Mouse (Mus musculus): ENCODE measurements around the gene Zfp768. TPM values are rescaled to one million over a fixed set of nuclear protein-coding genes. Genes with fewer than 3 reads are reported as not detected.
A peak's percentile ranks its signal among the peaks of the same experiment; 100 is the strongest.
"Not testable (repeated sequence)": the region's sequence is repeated elsewhere in the genome, so short reads cannot be mapped to it uniquely, and the experiment has no call there.

The Zfp768 gene
- total and polyA plus RNA-seq, 2 experiments from 2014 or later = 14.9 to 56.3 TPM

DNA sequence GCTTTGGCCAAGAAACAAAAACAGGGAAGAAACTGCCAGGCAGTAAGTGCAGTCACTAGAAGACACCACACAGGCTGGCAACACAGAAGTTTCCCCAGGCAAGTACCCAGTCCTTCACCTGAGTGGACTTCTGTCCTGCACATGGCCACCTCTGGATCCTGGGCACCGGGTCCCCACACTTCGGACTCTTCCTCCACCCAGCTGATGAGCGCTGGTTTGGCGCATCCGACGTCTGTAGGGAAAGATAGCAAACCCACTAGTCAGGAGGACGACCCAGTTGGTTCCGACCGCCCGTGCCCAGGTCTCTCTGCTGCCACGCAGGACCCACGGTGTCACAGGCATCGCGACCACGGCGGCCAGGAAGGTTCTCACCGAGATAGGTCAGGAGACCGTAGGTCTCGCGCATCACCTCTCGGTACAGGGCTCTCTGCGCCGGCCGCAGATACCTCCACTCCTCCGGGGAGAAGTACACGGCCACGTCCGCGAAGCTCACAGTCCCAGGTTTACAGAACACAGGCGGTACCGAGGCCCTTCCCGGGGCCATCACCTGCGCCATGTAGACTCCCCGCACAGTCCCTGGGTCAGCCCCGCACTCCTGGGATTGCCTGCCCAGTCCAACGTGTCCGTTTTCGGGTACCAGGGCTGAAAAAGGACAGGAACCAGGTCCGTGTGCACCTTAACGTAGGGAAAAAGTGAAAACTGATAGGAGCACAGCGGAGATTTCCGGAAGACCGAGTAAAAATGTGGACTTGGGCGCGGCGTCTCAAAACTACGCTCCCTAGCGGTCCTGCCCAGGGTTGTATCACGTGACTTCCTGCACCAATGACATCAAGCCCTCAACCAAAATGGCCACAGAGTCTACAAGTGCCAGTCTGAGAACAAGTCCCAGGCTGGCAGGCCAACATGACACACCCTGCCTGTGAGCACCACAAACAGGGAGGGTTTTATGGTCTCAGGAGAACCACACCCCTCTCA, 30.2 kb upstream of the Zfp768 start, which contains the start of gene Zfp747:
Gene Zfp747, minus strand, starts transcription at position 780 of the 975 bp plus-strand sequence.
- H3K9ac ChIP-seq (replicated peaks; ENCODE audit: low read length, poor library complexity, severe bottlenecking) = peak within 1 kb of the TSS; percentile 74
- H3K4me3 ChIP-seq (ENCODE audit: low read depth, low read length) = peak within 1 kb of the TSS; percentile 52
- peak within 1 kb of the TSS; percentile 74 for H3K4me2 ChIP-seq (ENCODE audit: low read depth, low read length, poor library complexity, severe bottlenecking)
- DNase-seq (ENCODE audit: low spot score) (peak; percentile 95), ATAC-seq (ENCODE audit: low FRiP score) (peak; percentile 93)
- WGBS = 4% methylated on average over 39 of the region's 49 CpGs
- H3K4me1 ChIP-seq (ENCODE audit: insufficient read depth, low read length); H3K27me3 ChIP-seq (ENCODE audit: insufficient read depth, low read length); H3K9me3 ChIP-seq (ENCODE audit: low read length); H3K36me3 ChIP-seq (ENCODE audit: insufficient read depth, low read length): not testable (repeated sequence)
- H3K27ac ChIP-seq (ENCODE audit: low read depth, low read length) = peak within 1 kb of the TSS; percentile 76
- TF ChIP-seq CTCF (IDR thresholded peaks at IDR 0.05) = peak; percentile 84

GRCm38 (mm10) chr7:127371870-127372269, 26.5 kb upstream of the Zfp768 start:
- not testable (repeated sequence) for H3K36me3 ChIP-seq (ENCODE audit: insufficient read depth, low read length); DNase-seq (ENCODE audit: low spot score); ATAC-seq (ENCODE audit: low FRiP score); H3K9ac ChIP-seq (replicated peaks; ENCODE audit: low read length, poor library complexity, severe bottlenecking); H3K27me3 ChIP-seq (ENCODE audit: insufficient read depth, low read length); H3K9me3 ChIP-seq (ENCODE audit: low read length); H3K27ac ChIP-seq (ENCODE audit: low read depth, low read length); H3K4me2 ChIP-seq (ENCODE audit: low read depth, low read length, poor library complexity, severe bottlenecking); H3K4me1 ChIP-seq (ENCODE audit: insufficient read depth, low read length); H3K4me3 ChIP-seq (ENCODE audit: low read depth, low read length)
- WGBS = 86% methylated on average over 3 of the region's 3 CpGs
- TF ChIP-seq CTCF (IDR thresholded peaks at IDR 0.05) = 0 out of 2 replicates have a peak, but pooled peaks have one; percentile 4

- no peaks in the 10 kb centered on the region for H3K4me1 ChIP-seq (ENCODE audit: insufficient read depth, low read length)
- ATAC-seq (ENCODE audit: low FRiP score) = no peak
- H3K9me3 ChIP-seq (ENCODE audit: low read length) = no peaks in the 10 kb centered on the region
- no peaks in the 10 kb centered on the region for H3K36me3 ChIP-seq (ENCODE audit: insufficient read depth, low read length)
- H3K27ac ChIP-seq (ENCODE audit: low read depth, low read length) = no peak overlapping the region
- H3K9ac ChIP-seq (replicated peaks; ENCODE audit: low read length, poor library complexity, severe bottlenecking) = no peak overlapping the region
- TF ChIP-seq CTCF (IDR thresholded peaks at IDR 0.05) = no peak
- no peak for DNase-seq (ENCODE audit: low spot score)
- H3K27me3 ChIP-seq (ENCODE audit: insufficient read depth, low read length) = no peaks in the 10 kb centered on the region
- 86% methylated on average over 2 of the region's 2 CpGs for WGBS
- no peak overlapping the region for H3K4me3 ChIP-seq (ENCODE audit: low read depth, low read length)
- H3K4me2 ChIP-seq (ENCODE audit: low read depth, low read length, poor library complexity, severe bottlenecking) = no peak overlapping the region
These were observed 25.8 kb upstream of the Zfp768 start for GRCm38 (mm10) chr7:127371213-127371612.

GRCm38 (mm10) chr7:127366249-127366648, 20.9 kb upstream of the Zfp768 start:
- Histone ChIP-seq H3K27ac (ENCODE audit: low read depth, low read length) (no peak overlapping the region), H3K9me3 (ENCODE audit: low read length) (no peaks in the 10 kb centered on the region), H3K36me3 (ENCODE audit: insufficient read depth, low read length) (no peaks in the 10 kb centered on the region), H3K27me3 (ENCODE audit: insufficient read depth, low read length) (peaks cover 3% of the 10 kb centered on the region; the same call in 1 of the 2 replicates), H3K4me2 (ENCODE audit: low read depth, low read length, poor library complexity, severe bottlenecking) (no peak overlapping the region), H3K4me3 (ENCODE audit: low read depth, low read length) (no peak overlapping the region), H3K9ac (replicated peaks; ENCODE audit: low read length, poor library complexity, severe bottlenecking) (no peak overlapping the region), H3K4me1 (ENCODE audit: insufficient read depth, low read length) (no peaks in the 10 kb centered on the region; the same call in 1 of the 2 replicates)
- ATAC-seq (ENCODE audit: low FRiP score) (no peak), DNase-seq (ENCODE audit: low spot score) (no peak)
- TF ChIP-seq CTCF (IDR thresholded peaks at IDR 0.05) = no peak
- 85% methylated on average over 3 of the region's 3 CpGs for WGBS

DNA sequence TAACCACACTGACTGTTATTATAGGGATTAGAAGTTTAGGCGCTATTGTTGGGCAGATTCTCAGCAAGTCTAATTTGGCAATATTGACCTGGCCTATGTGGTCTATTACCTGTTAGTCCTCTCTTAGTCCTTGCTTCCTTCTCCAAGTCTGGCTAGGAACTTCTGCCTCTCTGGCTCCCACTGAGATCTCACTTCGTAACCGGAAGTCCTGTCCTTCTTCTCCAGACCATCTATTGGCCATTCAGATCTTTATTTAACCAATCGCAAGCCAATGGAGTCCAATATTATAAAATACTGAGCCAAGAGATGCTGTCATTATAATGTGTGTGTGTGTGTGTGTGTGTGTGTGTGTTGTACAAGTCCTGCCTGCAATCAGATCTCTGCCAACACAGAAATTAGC, 18.8 kb upstream of the Zfp768 start:
- Histone ChIP-seq H3K4me2 (ENCODE audit: low read depth, low read length, poor library complexity, severe bottlenecking) (peak overlapping the region; percentile 53), H3K27me3 (ENCODE audit: insufficient read depth, low read length) (peaks cover 3% of the 10 kb centered on the region; the same call in 1 of the 2 replicates), H3K4me3 (ENCODE audit: low read depth, low read length) (peak overlapping the region; percentile 32; the same call in 1 of the 2 replicates), H3K27ac (ENCODE audit: low read depth, low read length) (no peak overlapping the region), H3K9me3 (ENCODE audit: low read length) (no peaks in the 10 kb centered on the region), H3K4me1 (ENCODE audit: insufficient read depth, low read length) (no peaks in the 10 kb centered on the region; the same call in 1 of the 2 replicates), H3K9ac (replicated peaks; ENCODE audit: low read length, poor library complexity, severe bottlenecking) (no peak overlapping the region; the same call in 1 of the 2 replicates), H3K36me3 (ENCODE audit: insufficient read depth, low read length) (no peaks in the 10 kb centered on the region)
- TF ChIP-seq CTCF (IDR thresholded peaks at IDR 0.05) = no peak
- 36% methylated on average over 4 of the region's 4 CpGs for WGBS
- peak; percentile 67 for DNase-seq (ENCODE audit: low spot score)
- ATAC-seq (ENCODE audit: low FRiP score) = no peak

- H3K9me3 ChIP-seq (ENCODE audit: low read length) = no peaks in the 10 kb centered on the region
- peaks cover 3% of the 10 kb centered on the region; the same call in 1 of the 2 replicates for H3K27me3 ChIP-seq (ENCODE audit: insufficient read depth, low read length)
- TF ChIP-seq CTCF (IDR thresholded peaks at IDR 0.05) = no peak
- DNase-seq (ENCODE audit: low spot score) (peak; percentile 45), ATAC-seq (ENCODE audit: low FRiP score) (no peak)
- peak overlapping the region; percentile 53 for H3K4me2 ChIP-seq (ENCODE audit: low read depth, low read length, poor library complexity, severe bottlenecking)
- no peaks in the 10 kb centered on the region for H3K36me3 ChIP-seq (ENCODE audit: insufficient read depth, low read length)
- H3K9ac ChIP-seq (replicated peaks; ENCODE audit: low read length, poor library complexity, severe bottlenecking) = peak overlapping the region; percentile 48; the same call in 1 of the 2 replicates
- 4% methylated on average over 24 of the region's 24 CpGs for WGBS
- H3K4me1 ChIP-seq (ENCODE audit: insufficient read depth, low read length) = no peaks in the 10 kb centered on the region; the same call in 1 of the 2 replicates
- H3K27ac ChIP-seq (ENCODE audit: low read depth, low read length) = no peak overlapping the region
- peak overlapping the region; percentile 32 for H3K4me3 ChIP-seq (ENCODE audit: low read depth, low read length)
These were observed 18.1 kb upstream of the Zfp768 start for GRCm38 (mm10) chr7:127363475-127363921.

Measured in midbrain, postnatal 0 days (tissue).